Mouse (Mus musculus) intestine, embryonic 14.5 days (tissue): ENCODE measurements around the gene Tenm4. TPM values are rescaled to one million over a fixed set of nuclear protein-coding genes. Genes with fewer than 3 reads are reported as not detected.

Source experiments
- ATAC-seq: fragments of 200-750 bp; cut with Nextera tagmentation; replicated peaks from 2 replicates; pipeline ENCODE4 v1.8.0; 2017; ENCODE audit warnings: low read depth, moderate number of reproducible peaks, moderate TSS enrichment, moderate library complexity; ENCODE audit not compliant: low FRiP score, low TSS enrichment
- DNase-seq: peaks from one replicate; pipeline ENCODE4 v3.0.0-alpha.2; 2018; ENCODE audit warnings: low spot score
- H3K27ac ChIP-seq: fragments of 300-500 bp; sonication (generic); 2 replicates; pipeline ENCODE4 v1.5.1; 2014; ENCODE audit warnings: low read depth, mild to moderate bottlenecking, control low read depth
- H3K27me3 ChIP-seq: fragments of 300-500 bp; sonication (generic); replicated peaks from 2 replicates; pipeline ENCODE4 v1.6.1; 2014; ENCODE audit warnings: low read length, control low read depth; ENCODE audit not compliant: control insufficient read depth, insufficient read depth
- H3K36me3 ChIP-seq: fragments of 300-500 bp; sonication (generic); 2 replicates; pipeline ENCODE4 v1.6.1; 2014; ENCODE audit warnings: low read length, control low read depth; ENCODE audit not compliant: control insufficient read depth, insufficient read depth
- H3K4me1 ChIP-seq: fragments of 300-500 bp; sonication (generic); replicated peaks from 2 replicates; pipeline ENCODE4 v1.6.1; 2014; ENCODE audit warnings: low read length, control low read depth, mixed read lengths; ENCODE audit not compliant: control insufficient read depth, insufficient read depth
- H3K4me2 ChIP-seq: fragments of 300-500 bp; sonication (generic); 2 replicates; pipeline ENCODE4 v1.6.1; 2014; ENCODE audit warnings: low read length
- H3K4me3 ChIP-seq: fragments of 300-500 bp; sonication (generic); 2 replicates; pipeline ENCODE4 v1.5.1; 2014; ENCODE audit warnings: low read depth, low read length, control low read depth, mixed read lengths
- H3K9ac ChIP-seq: fragments of 300-500 bp; sonication (generic); 2 replicates; pipeline ENCODE4 v1.6.1; 2014; ENCODE audit warnings: mild to moderate bottlenecking, low read length
- H3K9me3 ChIP-seq: fragments of 300-500 bp; sonication (generic); 2 replicates; pipeline ENCODE4 v1.6.1; 2016; ENCODE audit warnings: low read length, control low read depth; ENCODE audit not compliant: control insufficient read depth
- WGBS: fragments of 180-500 bp; shearing (Covaris S2); extraction: QIAGEN DNeasy Blood & Tissue Kit; methylation state at CpG from one replicate; pipeline ENCODE4 v1.1.7; 2014; 5-methylcytosine and 5-hydroxymethylcytosine counted together
- polyA plus RNA-seq: library from polyadenylated mRNA; unstranded; fragments of >200 nt; fragmentation: Nextera tagmentation; extraction: Ambion mirVana; gene quantifications from 2 replicates; pipeline ENCODE4 v1.2.1, GENCODE M21; 2014

Tenm4 gene
- polyA plus RNA-seq, 1 experiment from 2014 or later: 36.5 TPM

DNA sequence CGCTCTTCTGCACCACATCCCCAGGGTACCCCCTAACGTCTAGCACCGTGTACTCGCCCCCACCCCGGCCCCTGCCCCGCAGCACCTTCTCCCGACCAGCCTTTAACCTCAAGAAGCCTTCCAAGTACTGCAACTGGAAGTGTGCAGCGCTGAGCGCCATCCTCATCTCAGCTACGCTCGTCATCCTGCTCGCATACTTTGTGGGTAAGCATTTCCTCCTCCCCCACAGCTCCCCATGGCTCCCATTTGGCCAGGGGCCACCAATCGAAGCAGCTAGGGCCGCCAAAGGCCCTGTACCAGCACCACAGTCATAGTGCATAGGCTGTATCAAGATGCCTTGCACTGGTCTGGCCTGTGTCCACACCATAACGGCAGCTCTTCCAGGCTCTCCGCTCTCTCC is 532.9 kb downstream of the Tenm4 start:
- Histone ChIP-seq H3K27me3 (no peaks in the 10 kb centered on the region), H3K4me2 (no peak overlapping the region), H3K9ac (no peak overlapping the region), H3K4me3 (no peak overlapping the region), H3K36me3 (no peaks in the 10 kb centered on the region; the same call in 1 of the 2 replicates), H3K4me1 (no peaks in the 10 kb centered on the region), H3K27ac (no peak overlapping the region), H3K9me3 (no peaks in the 10 kb centered on the region)
- no peak for DNase-seq
- no peak for ATAC-seq
- 86% methylated on average over 16 of the region's 16 CpGs for WGBS

GRCm38 (mm10) chr7:96705307-96706129 is 534.5 kb downstream of the Tenm4 start:
- Histone ChIP-seq H3K4me2 (no peak overlapping the region), H3K27me3 (no peaks in the 10 kb centered on the region), H3K27ac (no peak overlapping the region), H3K36me3 (no peaks in the 10 kb centered on the region; the same call in 1 of the 2 replicates), H3K4me1 (no peaks in the 10 kb centered on the region), H3K9ac (no peak overlapping the region), H3K9me3 (no peaks in the 10 kb centered on the region), H3K4me3 (no peak overlapping the region)
- 75% methylated on average over 8 of the region's 8 CpGs for WGBS
- ATAC-seq (no peak), DNase-seq (peak; percentile 55)

- 92% methylated on average over 7 of the region's 7 CpGs for WGBS
- no peak overlapping the region for H3K4me2 ChIP-seq
- H3K27me3 ChIP-seq: no peaks in the 10 kb centered on the region
- H3K9me3 ChIP-seq: no peaks in the 10 kb centered on the region
- no peak for ATAC-seq
- H3K9ac ChIP-seq: no peak overlapping the region
- H3K4me1 ChIP-seq: no peaks in the 10 kb centered on the region
- H3K36me3 ChIP-seq: no peaks in the 10 kb centered on the region; the same call in 1 of the 2 replicates
- no peak overlapping the region for H3K4me3 ChIP-seq
- DNase-seq: no peak
- H3K27ac ChIP-seq: no peak overlapping the region
These were observed 535.5 kb downstream of the Tenm4 start for GRCm38 (mm10) chr7:96706531-96706930.

- no peak for DNase-seq
- Histone ChIP-seq H3K4me1 (no peaks in the 10 kb centered on the region), H3K4me3 (no peak overlapping the region), H3K27me3 (no peaks in the 10 kb centered on the region), H3K27ac (no peak overlapping the region), H3K9me3 (no peaks in the 10 kb centered on the region), H3K4me2 (no peak overlapping the region), H3K36me3 (no peaks in the 10 kb centered on the region; the same call in 1 of the 2 replicates), H3K9ac (no peak overlapping the region)
- 87% methylated on average over 2 of the region's 2 CpGs for whole genome bisulfite sequencing
- no peak for ATAC-seq
These were observed 536.1 kb downstream of the Tenm4 start for GRCm38 (mm10) chr7:96707112-96707511.

DNA sequence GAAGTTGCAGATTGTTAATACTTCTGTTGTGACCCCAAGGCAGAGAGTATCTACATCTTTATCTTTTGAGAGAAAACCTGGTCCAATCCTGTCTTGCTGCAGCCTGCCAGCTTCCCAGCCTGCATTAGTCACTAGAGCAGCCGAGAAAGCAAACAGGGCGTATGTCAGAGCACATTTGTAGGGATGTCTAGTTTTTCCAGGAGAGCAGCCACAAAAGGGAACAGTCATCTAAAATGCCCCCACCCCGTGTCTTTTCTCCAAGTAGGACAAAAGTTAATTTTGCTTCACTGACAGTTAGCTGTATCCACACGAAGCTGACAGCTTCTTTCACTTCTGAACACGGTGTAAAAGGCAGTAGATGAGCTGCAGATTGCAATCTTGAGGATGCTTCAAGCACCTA is 537.0 kb downstream of the Tenm4 start:
- no peaks in the 10 kb centered on the region for H3K27me3 ChIP-seq
- DNase-seq (no peak), ATAC-seq (no peak)
- H3K9me3 ChIP-seq: no peaks in the 10 kb centered on the region
- no peak overlapping the region for H3K9ac ChIP-seq
- H3K4me3 ChIP-seq: no peak overlapping the region
- H3K4me1 ChIP-seq: no peaks in the 10 kb centered on the region
- H3K36me3 ChIP-seq: no peaks in the 10 kb centered on the region; the same call in 1 of the 2 replicates
- no peak overlapping the region for H3K4me2 ChIP-seq
- 81% methylated on average over 5 of the region's 5 CpGs for WGBS
- H3K27ac ChIP-seq: no peak overlapping the region

- Histone ChIP-seq H3K4me3 (no peak overlapping the region), H3K4me1 (no peaks in the 10 kb centered on the region), H3K27me3 (no peaks in the 10 kb centered on the region), H3K27ac (no peak overlapping the region), H3K9me3 (no peaks in the 10 kb centered on the region), H3K4me2 (no peak overlapping the region), H3K9ac (no peak overlapping the region), H3K36me3 (no peaks in the 10 kb centered on the region; the same call in 1 of the 2 replicates)
- DNase-seq (no peak), ATAC-seq (no peak)
- WGBS: 81% methylated on average over 5 of the region's 5 CpGs
These were observed 537.5 kb downstream of the Tenm4 start for GRCm38 (mm10) chr7:96708561-96708960.

GRCm38 (mm10) chr7:96708968-96709367 is 537.9 kb downstream of the Tenm4 start:
- no peaks in the 10 kb centered on the region for H3K4me1 ChIP-seq
- 86% methylated on average over 8 of the region's 8 CpGs for WGBS
- H3K36me3 ChIP-seq: no peaks in the 10 kb centered on the region; the same call in 1 of the 2 replicates
- H3K4me3 ChIP-seq: no peak overlapping the region
- no peaks in the 10 kb centered on the region for H3K9me3 ChIP-seq
- DNase-seq: no peak
- no peak overlapping the region for H3K9ac ChIP-seq
- no peak for ATAC-seq
- no peaks in the 10 kb centered on the region for H3K27me3 ChIP-seq
- H3K4me2 ChIP-seq: no peak overlapping the region
- H3K27ac ChIP-seq: no peak overlapping the region

DNA sequence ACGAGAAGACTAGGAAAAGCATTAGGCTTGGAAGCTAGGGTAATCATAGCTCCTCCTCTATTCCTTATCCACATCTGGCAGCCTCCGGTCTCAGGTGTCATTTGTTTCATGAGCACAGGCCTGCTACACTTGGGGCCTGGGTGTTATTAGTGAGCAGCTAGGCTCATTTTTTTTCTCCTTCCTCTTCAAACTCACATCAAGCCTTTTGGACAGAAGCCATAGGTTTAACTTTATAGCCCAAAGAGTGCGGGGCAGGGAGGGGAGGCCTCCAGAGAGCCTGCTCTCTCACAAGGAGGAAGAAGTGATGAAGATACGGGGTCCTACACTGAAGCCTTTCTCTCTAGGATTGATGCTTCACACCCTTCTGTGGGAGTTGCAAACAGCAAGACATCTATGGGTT is 538.8 kb downstream of the Tenm4 start:
- H3K4me1 ChIP-seq: no peaks in the 10 kb centered on the region
- no peak overlapping the region for H3K27ac ChIP-seq
- no peak overlapping the region for H3K4me2 ChIP-seq
- H3K4me3 ChIP-seq: no peak overlapping the region
- no peaks in the 10 kb centered on the region for H3K9me3 ChIP-seq
- no peak for DNase-seq
- H3K9ac ChIP-seq: no peak overlapping the region
- H3K27me3 ChIP-seq: no peaks in the 10 kb centered on the region
- 74% methylated on average over 4 of the region's 4 CpGs for WGBS
- no peaks in the 10 kb centered on the region; the same call in 1 of the 2 replicates for H3K36me3 ChIP-seq
- ATAC-seq: no peak

GRCm38 (mm10) chr7:96710658-96711071 is 539.6 kb downstream of the Tenm4 start:
- H3K9ac ChIP-seq: no peak overlapping the region
- no peak overlapping the region for H3K27ac ChIP-seq
- WGBS: 81% methylated on average over 1 of the region's 1 CpGs
- no peak overlapping the region for H3K4me2 ChIP-seq
- no peak for ATAC-seq
- no peak overlapping the region for H3K4me3 ChIP-seq
- DNase-seq: no peak
- no peaks in the 10 kb centered on the region for H3K9me3 ChIP-seq
- no peaks in the 10 kb centered on the region; the same call in 1 of the 2 replicates for H3K36me3 ChIP-seq
- no peaks in the 10 kb centered on the region for H3K27me3 ChIP-seq
- H3K4me1 ChIP-seq: no peaks in the 10 kb centered on the region
